Mouse (Mus musculus): Measurements from ENCODE around the gene Serpina1e. TPM values are rescaled to one million over a fixed set of nuclear protein-coding genes. Genes with fewer than 3 reads are reported as not detected.

Gene Serpina1e
- polyA plus RNA-seq, 1 experiment from 2014 or later = 39.1 TPM

DNA sequence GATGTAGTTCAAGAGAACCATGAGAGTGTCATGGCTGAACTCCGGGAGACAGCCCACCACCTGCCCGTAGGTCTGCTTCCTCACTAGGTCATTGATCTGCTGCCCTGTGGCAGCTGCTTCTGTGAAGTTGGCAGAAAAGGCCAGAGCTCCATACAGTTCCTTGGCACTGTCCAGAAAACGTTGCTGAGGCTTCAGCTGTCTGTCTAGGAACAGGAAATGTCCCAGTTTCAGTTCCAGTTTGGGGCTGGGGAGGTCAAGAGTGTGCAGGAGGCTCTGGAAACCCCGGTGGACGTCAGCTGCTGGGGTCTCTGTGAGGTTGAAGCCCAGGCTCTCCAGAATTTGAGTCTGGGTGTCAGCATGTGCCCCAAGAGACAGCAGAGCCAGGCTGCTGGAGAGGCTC is 27.1 kb upstream of the Serpina1e start:
- no peaks in the 10 kb centered on the region for H3K9me3 ChIP-seq (replicated peaks)
- ATAC-seq = no peak
- WGBS (ENCODE audit: insufficient replicate concordance) = 42% methylated on average over 5 of the region's 5 CpGs

DNA sequence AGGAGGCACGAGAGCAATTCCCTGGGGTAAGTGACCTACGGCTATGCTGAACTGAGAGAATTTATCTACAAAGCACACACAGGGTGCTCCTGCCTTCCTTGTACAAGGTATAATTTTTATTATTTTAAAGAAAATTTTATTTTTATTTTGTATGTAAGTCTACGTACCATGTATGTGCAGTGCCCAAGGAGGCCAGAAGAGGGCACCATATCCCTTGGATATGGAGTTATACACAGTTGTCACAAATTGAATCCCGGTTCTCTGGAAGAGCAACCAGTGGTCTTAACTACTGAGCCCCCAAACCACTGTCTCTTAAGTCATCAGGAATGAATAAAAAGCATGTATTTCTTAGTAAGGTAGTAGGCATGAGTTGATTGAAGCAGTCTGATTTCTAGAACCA is 26.2 kb upstream of the Serpina1e start:
- Histone ChIP-seq H3K27me3 (replicated peaks) (no peaks in the 10 kb centered on the region), H3K4me2 (no peak overlapping the region), H3K9me3 (replicated peaks) (no peaks in the 10 kb centered on the region), H3K36me3 (no peaks in the 10 kb centered on the region), H3K4me1 (no peaks in the 10 kb centered on the region; the same call in 1 of the 2 replicates), H3K4me3 (no peak overlapping the region), H3K9ac (no peak overlapping the region), H3K27ac (no peak overlapping the region)
- 55% methylated on average over 4 of the region's 4 CpGs for WGBS (ENCODE audit: insufficient replicate concordance)
- no peak for ATAC-seq

More for the DNA sequence above, 27.1 kb upstream of the Serpina1e start:
- H3K4me3 ChIP-seq = no peak overlapping the region
- H3K36me3 ChIP-seq = no peaks in the 10 kb centered on the region
- H3K9ac ChIP-seq = no peak overlapping the region
- no peak overlapping the region for H3K27ac ChIP-seq
- no peak overlapping the region for H3K4me2 ChIP-seq
- H3K27me3 ChIP-seq (replicated peaks) = no peaks in the 10 kb centered on the region
- H3K4me1 ChIP-seq = no peaks in the 10 kb centered on the region; the same call in 1 of the 2 replicates

DNA sequence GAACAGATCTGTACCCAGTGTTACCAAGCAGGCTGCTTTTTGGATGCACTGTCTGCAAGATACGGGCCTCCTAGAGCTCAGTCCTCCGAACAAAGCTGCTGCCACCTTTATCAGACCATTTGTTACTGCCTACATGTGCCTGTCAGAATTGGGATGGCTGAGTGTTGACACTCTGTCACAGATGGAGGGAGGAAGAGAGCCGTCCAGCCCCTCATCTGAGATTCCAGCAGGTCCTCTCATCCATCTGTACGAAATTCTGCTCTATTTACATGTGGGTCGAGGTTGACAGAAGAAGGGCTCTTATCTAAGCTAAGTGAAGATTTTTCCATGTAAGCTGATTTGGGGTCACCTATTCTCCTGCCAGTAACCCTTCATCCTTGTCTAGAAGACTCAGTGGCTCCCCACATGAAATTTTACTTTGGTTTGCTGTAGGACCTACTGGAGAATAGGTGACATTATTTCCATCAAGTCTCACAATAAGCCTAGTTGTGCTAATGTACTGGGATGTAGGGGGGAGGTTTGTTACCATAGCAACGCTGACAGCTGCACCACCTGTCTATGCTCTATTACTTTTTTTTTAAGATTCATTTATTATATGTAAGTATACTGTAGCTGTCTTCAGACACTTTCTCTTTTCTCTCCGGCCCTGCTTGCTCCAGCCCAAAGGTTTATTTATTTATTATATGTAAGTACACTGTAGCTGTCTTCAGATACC is 23.0 kb upstream of the Serpina1e start:
- Histone ChIP-seq H3K9ac (no peak overlapping the region), H3K4me1 (no peaks in the 10 kb centered on the region), H3K27ac (no peak overlapping the region), H3K36me3 (no peaks in the 10 kb centered on the region), H3K27me3 (replicated peaks) (no peaks in the 10 kb centered on the region), H3K4me3 (no peak overlapping the region), H3K4me2 (no peak overlapping the region), H3K9me3 (replicated peaks) (no peaks in the 10 kb centered on the region)
- ATAC-seq = no peak
- 51% methylated on average over 7 of the region's 7 CpGs for WGBS (ENCODE audit: insufficient replicate concordance)

DNA sequence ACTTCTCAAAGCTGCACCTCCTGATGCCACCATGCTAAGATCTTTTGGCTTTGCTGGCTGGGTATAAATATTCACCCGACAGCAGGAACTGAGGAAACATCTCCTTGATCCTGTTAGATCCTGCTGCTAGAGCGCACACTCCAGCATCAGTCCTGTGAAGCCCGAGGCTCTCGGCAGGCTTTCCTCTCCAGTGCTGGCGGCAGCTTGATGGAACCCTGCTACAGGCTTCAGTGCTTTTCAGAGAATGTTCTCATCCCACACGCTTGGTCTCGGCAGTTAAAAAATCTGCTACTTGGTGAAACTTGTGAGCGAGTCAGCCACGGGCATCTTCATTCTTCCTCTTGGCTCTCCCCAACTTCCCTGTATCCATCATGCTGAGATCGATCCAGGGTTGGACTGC is 19.5 kb upstream of the Serpina1e start:
- Histone ChIP-seq H3K36me3 (no peaks in the 10 kb centered on the region), H3K4me1 (no peaks in the 10 kb centered on the region), H3K4me3 (no peak overlapping the region), H3K9me3 (replicated peaks) (no peaks in the 10 kb centered on the region), H3K27ac (no peak overlapping the region), H3K27me3 (replicated peaks) (no peaks in the 10 kb centered on the region), H3K4me2 (no peak overlapping the region), H3K9ac (no peak overlapping the region)
- WGBS (ENCODE audit: insufficient replicate concordance) = 76% methylated on average over 10 of the region's 10 CpGs
- no peak for ATAC-seq

DNA sequence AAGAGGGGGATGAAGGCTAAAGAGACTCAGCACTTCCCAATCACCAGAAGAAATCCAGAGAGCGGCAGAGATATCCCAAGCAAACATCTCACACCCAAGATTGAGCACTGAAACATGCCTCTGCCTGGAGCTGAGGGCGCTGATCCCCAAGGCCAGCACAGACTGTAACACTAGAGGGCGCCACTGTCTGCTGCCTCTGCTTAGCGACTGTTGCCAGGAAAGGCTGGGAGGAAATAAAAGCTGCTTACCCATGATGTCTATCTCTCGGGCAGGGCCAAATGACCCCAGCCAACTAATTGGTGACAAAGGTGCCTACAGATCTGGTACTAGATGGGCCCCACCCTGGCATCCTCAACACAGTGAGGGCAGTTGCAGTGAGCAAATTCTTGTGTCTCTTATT is 19.1 kb upstream of the Serpina1e start:
- H3K4me2 ChIP-seq = no peak overlapping the region
- H3K4me1 ChIP-seq = no peaks in the 10 kb centered on the region
- no peak overlapping the region for H3K4me3 ChIP-seq
- H3K27ac ChIP-seq = no peak overlapping the region
- H3K9ac ChIP-seq = no peak overlapping the region
- no peaks in the 10 kb centered on the region for H3K27me3 ChIP-seq (replicated peaks)
- ATAC-seq = no peak
- no peaks in the 10 kb centered on the region for H3K9me3 ChIP-seq (replicated peaks)
- no peaks in the 10 kb centered on the region for H3K36me3 ChIP-seq
- WGBS (ENCODE audit: insufficient replicate concordance) = 24% methylated on average over 5 of the region's 5 CpGs

DNA sequence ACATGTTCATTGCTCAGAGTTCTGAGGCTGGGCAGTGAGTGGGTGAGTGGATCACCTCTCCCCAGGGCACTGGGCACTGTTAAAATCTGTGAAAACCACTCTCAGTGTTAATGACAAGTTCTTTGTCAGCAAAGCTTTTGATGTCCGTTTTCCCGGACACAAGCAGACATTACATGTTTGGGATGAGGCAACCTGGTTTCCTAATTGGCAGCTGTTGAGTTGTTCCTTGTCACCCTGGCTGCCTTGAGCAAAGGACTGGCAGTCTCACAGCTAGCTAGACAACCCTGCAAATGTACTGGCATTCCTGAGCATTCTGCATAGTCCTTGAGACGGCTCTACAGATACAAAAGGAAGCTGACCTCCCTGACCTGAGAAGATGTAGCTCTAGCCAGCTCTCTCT is 18.3 kb upstream of the Serpina1e start:
- WGBS (ENCODE audit: insufficient replicate concordance) = 55% methylated on average over 3 of the region's 3 CpGs
- no peak overlapping the region for H3K9ac ChIP-seq
- no peaks in the 10 kb centered on the region for H3K4me1 ChIP-seq
- H3K9me3 ChIP-seq (replicated peaks) = 0 out of 2 replicates have a peak, but pooled peaks cover 3% of the 10 kb centered on the region
- no peaks in the 10 kb centered on the region for H3K36me3 ChIP-seq
- H3K4me3 ChIP-seq = no peak overlapping the region
- no peak for ATAC-seq
- no peak overlapping the region for H3K27ac ChIP-seq
- no peak overlapping the region for H3K4me2 ChIP-seq
- no peaks in the 10 kb centered on the region for H3K27me3 ChIP-seq (replicated peaks)

DNA sequence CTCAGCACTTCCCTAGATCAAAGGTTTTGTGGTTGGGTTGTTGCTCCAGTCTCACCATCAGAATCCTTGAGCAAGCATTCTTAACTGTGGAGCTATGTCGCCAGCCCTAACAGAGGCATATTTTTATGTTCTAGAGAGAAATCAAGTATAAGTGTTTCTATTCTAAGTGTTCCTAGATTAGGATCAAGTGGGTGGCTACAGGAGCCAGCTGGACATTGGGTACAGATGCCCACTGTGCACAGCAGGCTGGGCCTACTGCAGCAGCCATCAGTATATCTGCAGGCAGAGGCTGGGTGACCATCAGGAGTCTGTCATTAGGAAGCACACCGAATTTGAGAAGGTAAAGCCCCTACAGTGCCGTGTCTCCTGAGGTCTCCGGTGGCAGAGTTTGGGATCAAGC is 12.3 kb upstream of the Serpina1e start:
- no peak overlapping the region for H3K4me2 ChIP-seq
- H3K36me3 ChIP-seq = no peaks in the 10 kb centered on the region
- no peak overlapping the region for H3K4me3 ChIP-seq
- peaks cover 23% of the 10 kb centered on the region; the same call in 1 of the 2 replicates for H3K9me3 ChIP-seq (replicated peaks)
- H3K9ac ChIP-seq = no peak overlapping the region
- H3K27me3 ChIP-seq (replicated peaks) = no peaks in the 10 kb centered on the region
- H3K4me1 ChIP-seq = no peaks in the 10 kb centered on the region
- 66% methylated on average over 4 of the region's 4 CpGs for WGBS (ENCODE audit: insufficient replicate concordance)
- no peak for ATAC-seq
- H3K27ac ChIP-seq = no peak overlapping the region

DNA sequence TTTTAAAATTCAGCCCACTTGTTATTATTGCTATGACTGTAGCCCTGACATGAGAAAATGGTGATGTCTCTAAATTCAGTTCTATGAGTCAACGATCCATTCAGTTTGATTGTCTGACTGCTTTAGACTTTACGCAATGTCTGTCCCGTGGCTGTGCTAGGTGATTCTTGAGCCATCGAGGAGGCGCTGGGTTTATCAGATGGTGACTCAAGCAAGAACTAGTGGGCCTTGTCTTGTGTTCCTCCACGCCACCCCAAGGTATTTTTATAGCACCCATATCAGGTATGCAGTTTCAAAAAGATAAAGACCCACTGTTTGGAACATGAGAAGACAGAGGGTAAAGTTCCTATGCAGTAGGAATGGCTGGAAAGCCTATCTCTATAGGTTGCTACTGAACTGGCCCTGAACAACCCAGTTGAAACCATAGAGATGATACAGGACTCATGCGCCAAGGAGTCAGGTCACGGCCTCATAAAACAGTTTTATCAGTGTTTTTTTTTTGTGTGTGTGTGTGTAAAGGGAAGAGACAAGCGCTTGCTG is 10.9 kb upstream of the Serpina1e start:
- WGBS (ENCODE audit: insufficient replicate concordance) = 72% methylated on average over 9 of the region's 9 CpGs
- no peak for ATAC-seq
- H3K27ac ChIP-seq = no peak overlapping the region

DNA sequence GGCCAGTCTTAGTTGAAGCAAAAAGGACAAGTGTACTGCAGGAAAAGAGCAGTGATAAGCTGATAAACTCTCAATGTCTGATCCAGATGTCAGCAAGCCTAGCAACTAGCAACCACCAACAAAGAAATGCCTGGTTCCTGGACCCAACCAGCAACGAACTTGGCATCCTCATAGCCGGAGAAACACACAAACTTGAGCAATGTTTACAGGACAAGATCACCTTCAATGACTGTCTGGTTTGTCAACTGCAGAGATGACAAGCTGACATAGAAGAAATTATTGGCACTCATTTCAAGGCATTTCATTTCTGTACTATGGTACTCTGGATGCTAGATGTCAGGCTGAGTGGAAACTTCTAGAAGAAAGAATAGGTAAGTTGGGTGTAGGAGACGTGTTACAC is 8.0 kb upstream of the Serpina1e start:
- Histone ChIP-seq H3K27me3 (replicated peaks) (no peaks in the 10 kb centered on the region), H3K4me3 (no peak overlapping the region), H3K4me2 (no peak overlapping the region), H3K36me3 (no peaks in the 10 kb centered on the region), H3K27ac (no peak overlapping the region), H3K9me3 (replicated peaks) (peaks cover 23% of the 10 kb centered on the region; the same call in 1 of the 2 replicates), H3K9ac (no peak overlapping the region), H3K4me1 (no peaks in the 10 kb centered on the region)
- WGBS (ENCODE audit: insufficient replicate concordance) = 49% methylated on average over 3 of the region's 3 CpGs
- no peak for ATAC-seq

More for the DNA sequence above, 10.9 kb upstream of the Serpina1e start:
- Histone ChIP-seq H3K36me3 (no peaks in the 10 kb centered on the region), H3K4me3 (no peak overlapping the region), H3K4me2 (no peak overlapping the region), H3K9me3 (replicated peaks) (peaks cover 25% of the 10 kb centered on the region; the same call in 1 of the 2 replicates), H3K9ac (no peak overlapping the region), H3K27me3 (replicated peaks) (no peaks in the 10 kb centered on the region), H3K4me1 (no peaks in the 10 kb centered on the region)

DNA sequence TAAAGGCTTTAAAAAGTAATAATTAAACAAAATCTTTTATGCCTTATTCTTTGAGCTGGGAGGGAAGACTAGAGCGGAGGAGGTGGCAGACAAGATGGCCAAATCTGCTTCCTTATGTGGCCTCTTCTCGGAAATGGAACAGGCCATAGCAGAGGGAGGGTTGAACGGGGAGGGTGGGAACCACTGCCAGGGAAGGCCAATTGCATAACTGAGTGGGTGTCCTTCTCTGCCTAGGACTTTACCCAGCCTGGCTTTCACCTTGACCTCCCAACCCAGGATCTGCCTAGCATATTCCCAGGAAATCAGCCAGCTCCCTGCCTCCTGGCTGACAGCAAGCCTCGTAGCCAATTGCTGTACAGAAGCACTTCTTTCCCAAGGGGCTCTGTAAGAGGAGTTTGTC is 4.5 kb upstream of the Serpina1e start:
- no peak; the same call in 1 of the 2 replicates for ATAC-seq
- H3K9ac ChIP-seq = no peak overlapping the region
- no peak overlapping the region for H3K27ac ChIP-seq
- peaks cover 15% of the 10 kb centered on the region; the same call in 1 of the 2 replicates for H3K9me3 ChIP-seq (replicated peaks)
- H3K36me3 ChIP-seq = no peaks in the 10 kb centered on the region
- H3K4me2 ChIP-seq = no peak overlapping the region
- 54% methylated on average over 4 of the region's 4 CpGs for WGBS (ENCODE audit: insufficient replicate concordance)
- H3K4me1 ChIP-seq = no peaks in the 10 kb centered on the region
- H3K4me3 ChIP-seq = no peak overlapping the region
- no peaks in the 10 kb centered on the region for H3K27me3 ChIP-seq (replicated peaks)

DNA sequence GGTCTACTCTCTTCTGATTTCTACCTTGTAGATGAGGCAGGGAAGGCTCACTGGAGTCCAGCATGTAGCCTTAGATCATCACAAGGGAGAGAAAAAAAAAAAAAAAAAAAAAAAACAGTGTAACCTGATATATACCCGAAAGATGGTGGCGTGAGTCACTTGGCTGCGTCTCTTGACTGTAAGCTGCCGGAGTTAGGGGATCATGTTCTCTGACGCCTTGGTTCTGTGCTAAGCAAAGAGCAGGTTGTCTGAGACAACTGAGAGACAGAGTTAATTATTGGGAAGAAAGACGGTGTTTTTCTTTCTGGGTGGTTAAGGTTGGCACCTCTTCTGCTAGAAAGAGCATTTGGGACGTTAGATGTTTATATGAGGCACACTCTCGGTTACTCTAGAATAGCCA is 4.1 kb upstream of the Serpina1e start:
- Histone ChIP-seq H3K4me2 (no peak overlapping the region), H3K4me1 (no peaks in the 10 kb centered on the region), H3K27me3 (replicated peaks) (no peaks in the 10 kb centered on the region), H3K36me3 (no peaks in the 10 kb centered on the region), H3K27ac (no peak overlapping the region), H3K4me3 (no peak overlapping the region), H3K9ac (no peak overlapping the region), H3K9me3 (replicated peaks) (peaks cover 11% of the 10 kb centered on the region; the same call in 1 of the 2 replicates)
- WGBS (ENCODE audit: insufficient replicate concordance) = 84% methylated on average over 8 of the region's 8 CpGs
- no peak for ATAC-seq

DNA sequence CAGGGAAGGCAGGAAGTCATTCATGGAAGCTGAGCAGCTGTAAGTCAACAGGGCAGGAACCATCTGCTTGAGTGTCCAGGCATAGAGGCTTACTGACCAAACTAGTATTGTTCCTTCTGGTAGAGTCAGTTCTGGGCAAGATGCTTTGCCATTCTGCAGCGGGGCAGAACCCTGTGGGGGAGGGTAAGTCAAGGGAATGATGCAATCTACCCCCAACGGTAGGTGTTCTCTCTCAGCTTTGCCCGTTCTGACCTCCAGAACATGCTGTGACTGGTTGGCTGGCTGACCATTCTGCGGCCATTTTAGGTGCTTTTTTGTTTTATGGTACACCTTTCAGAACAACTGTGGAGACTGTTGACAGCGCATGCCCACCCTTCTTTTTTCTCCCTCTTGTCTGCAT is 3.6 kb upstream of the Serpina1e start:
- WGBS (ENCODE audit: insufficient replicate concordance) = 64% methylated on average over 5 of the region's 5 CpGs
- H3K4me3 ChIP-seq = no peak overlapping the region
- no peak for ATAC-seq
- no peak overlapping the region for H3K9ac ChIP-seq
- H3K27me3 ChIP-seq (replicated peaks) = no peaks in the 10 kb centered on the region
- peaks cover 8% of the 10 kb centered on the region; the same call in 1 of the 2 replicates for H3K9me3 ChIP-seq (replicated peaks)
- no peaks in the 10 kb centered on the region for H3K4me1 ChIP-seq
- H3K4me2 ChIP-seq = no peak overlapping the region
- H3K27ac ChIP-seq = no peak overlapping the region
- H3K36me3 ChIP-seq = no peaks in the 10 kb centered on the region

Measured in liver, embryonic 12.5 days (tissue).